Mouse (Mus musculus): ENCODE results near the gene Bivm.

The Bivm gene

GRCm38 (mm10) chr1:44118239-44119054 is at the start of gene Bivm, which contains the start of gene Kdelc1:
Bivm (plus strand) TSS chr1:44118957.
Kdelc1 (minus strand) TSS chr1:44118808.
- DNase-seq (ENCODE audit: low read depth) = peak; percentile 86

GRCm38 (mm10) chr1:44101448-44102225 is 17.1 kb upstream of the Bivm start:
- DNase-seq (ENCODE audit: low read depth) = peak; percentile 49

GRCm38 (mm10) chr1:44102259-44102717 is 16.5 kb upstream of the Bivm start, which contains the start of gene Tex30:
Tex30 (minus strand) TSS chr1:44102441.
- DNase-seq (ENCODE audit: low read depth) = peak; percentile 91

DNA sequence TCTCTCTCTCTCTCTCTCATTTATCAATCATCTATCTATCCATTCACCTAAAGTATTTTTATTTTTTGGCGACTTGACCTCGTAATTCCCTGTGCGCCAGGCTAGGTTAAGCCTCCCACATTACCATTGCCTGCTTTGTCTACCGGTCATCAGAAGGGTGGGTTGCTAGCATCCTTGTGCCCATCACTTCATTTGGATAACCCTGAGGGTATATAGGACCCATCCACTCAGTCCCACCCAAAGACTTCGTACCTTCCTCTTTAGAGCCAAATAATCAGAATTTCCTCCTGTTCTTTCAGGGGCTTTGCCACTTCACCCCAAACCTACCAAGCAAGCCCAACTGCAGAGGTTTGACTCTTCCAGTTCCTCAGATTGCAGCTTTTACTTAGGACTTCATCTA is 15.8 kb upstream of the Bivm start:
- DNase-seq (ENCODE audit: low read depth) = no peak

GRCm38 (mm10) chr1:44117571-44117970 is 1.2 kb upstream of the Bivm start:
- peak; percentile 31 for DNase-seq (ENCODE audit: low read depth)

DNA sequence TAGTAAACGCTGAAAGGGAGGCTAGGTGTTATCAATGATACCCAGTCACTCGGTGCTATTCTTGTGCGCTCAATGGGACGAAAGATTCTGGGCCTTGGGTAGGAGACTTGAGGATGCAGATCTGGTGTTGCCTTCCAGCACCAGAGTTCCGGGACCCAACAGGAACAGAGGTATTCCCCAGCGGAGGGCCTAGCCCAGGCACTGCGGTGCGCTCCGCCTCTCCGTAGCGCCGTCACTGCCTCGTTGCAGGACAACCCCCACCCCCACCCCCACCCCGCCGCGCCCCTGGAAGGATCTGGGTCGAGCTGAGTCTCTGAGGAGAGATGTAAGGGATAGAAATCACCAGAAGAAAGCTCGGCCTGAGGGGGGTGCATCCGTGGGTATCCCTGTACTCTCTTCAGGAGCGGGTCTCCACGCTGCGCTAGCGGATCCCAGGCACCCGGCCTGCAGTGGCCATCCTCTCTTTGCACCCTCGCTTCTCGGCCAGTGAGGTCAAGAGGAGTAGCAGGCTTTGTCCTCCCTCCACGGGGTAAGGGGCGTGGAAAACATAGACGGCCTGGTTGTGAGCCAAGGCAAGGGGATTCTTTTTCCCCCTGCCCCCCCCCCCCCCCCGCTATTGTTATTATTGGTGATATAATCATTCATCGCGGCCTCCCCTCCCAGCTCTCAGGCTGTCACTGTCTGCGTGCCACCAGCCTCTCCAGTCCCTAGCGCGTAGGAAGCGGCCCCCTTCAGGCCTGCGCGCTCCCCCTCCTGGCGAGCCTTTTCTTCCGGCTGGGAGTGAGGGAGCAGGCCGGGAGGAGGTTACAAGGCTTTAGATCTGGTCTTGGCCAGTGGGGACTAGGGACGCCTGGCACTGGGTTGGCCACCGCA is 680 bp downstream of the Bivm start:
- peak; percentile 60 for DNase-seq (ENCODE audit: low read depth)

- no peak for DNase-seq (ENCODE audit: low read depth)
Observed at GRCm38 (mm10) chr1:44120074-44120406, 1.3 kb downstream of the Bivm start.

GRCm38 (mm10) chr1:44122256-44122655 is 3.5 kb downstream of the Bivm start:
- DNase-seq (ENCODE audit: low read depth) = no peak

DNA sequence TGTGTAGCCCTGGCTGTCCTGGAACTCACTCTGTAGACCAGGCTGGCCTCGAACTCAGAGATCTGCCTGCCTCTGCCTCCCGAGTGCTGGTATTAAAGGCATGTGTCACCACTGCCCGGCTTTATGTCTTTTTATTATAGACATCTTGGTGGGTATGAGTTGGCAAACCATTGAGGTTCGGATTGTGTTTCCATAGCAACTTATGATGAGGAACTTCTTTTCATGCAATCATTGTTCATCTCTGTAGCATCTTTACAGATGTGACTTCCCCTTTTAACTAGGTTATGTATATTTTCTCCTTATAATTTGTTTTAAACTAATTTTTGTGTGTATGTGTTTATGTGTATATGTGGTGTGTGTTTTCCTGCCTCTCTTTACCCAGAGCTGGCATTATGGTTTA is 6.8 kb downstream of the Bivm start:
- no peak for DNase-seq (ENCODE audit: low read depth)

DNA sequence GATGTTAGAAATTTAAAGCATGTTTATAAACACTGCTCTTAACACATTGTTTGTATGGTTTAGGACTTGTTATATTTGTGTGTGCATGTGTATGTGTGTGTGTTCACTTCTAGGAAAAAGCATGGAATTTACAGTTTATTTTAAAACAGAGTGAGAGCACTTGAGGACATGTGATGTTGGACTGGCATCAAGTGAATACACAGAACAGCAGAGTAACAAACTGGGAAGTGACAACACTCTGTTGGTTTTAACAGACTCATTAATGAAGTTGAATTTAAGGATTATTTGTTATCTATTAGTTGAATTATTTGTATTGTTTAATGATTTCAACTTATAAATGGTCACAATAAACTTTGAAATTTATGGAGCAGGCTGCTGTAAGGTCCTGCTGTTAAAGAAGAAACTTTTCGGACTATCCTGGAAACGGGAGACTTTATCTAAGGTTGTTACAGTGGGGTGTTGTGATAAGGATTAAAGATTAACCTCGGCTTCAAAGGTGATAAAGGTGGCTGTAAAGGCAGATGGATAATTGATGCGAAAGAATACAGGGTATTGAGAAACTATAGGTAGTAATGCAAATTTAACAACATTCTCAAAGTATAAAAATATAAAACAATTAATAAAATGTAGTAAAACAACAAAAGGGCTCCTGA is 11.3 kb downstream of the Bivm start:
- no peak for DNase-seq (ENCODE audit: low read depth)

GRCm38 (mm10) chr1:44140232-44140631 is 21.5 kb downstream of the Bivm start:
- no peak for DNase-seq (ENCODE audit: low read depth)

DNA sequence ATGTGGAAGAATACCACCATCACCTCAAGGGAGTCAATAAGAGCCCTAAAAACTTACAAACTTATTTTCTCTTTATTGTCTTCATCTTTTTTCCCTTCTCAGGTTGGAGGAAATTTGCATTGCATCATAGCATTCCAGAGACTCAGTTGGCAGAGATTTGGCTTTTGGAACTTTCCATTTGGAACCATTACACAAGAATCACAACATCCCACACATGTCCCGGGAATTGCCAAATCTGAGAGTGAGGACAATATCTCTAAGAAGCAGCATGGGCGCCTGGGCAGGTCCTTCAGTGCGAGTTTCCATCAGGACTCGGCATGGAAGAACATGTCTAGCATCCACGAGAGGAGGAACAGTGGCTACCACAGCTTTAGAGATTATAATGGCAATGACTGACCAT is 24.0 kb downstream of the Bivm start:
- DNase-seq (ENCODE audit: low read depth) = no peak

- DNase-seq (ENCODE audit: low read depth) = peak; percentile 84
Observed at GRCm38 (mm10) chr1:44147563-44148381, 29.0 kb downstream of the Bivm start, which contains the start of gene Ercc5. Ercc5 (plus strand) TSS chr1:44147744.

GRCm38 (mm10) chr1:44148706-44149105 is 29.9 kb downstream of the Bivm start:
- DNase-seq (ENCODE audit: low read depth) = peak; percentile 21

DNA sequence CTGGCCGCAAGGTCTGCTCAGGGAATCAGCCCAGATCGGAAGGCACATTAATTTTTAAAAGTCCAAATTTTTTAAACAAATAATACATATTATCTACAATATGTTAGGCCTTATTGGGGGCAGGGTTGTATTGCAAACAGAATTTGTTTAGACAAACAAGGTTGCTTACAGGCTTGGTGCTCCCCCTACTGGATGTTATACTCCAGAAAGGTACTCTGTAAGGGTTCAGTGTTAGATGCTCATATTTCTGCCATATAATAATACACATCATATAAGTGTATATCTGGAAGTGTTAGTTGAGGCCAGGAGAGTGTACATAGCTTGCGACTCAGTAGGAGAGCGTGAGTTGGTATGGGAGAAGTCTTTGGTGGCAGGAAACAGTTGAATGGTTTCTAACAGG is 36.5 kb downstream of the Bivm start:
- peak; percentile 32 for DNase-seq (ENCODE audit: low read depth)

DNA sequence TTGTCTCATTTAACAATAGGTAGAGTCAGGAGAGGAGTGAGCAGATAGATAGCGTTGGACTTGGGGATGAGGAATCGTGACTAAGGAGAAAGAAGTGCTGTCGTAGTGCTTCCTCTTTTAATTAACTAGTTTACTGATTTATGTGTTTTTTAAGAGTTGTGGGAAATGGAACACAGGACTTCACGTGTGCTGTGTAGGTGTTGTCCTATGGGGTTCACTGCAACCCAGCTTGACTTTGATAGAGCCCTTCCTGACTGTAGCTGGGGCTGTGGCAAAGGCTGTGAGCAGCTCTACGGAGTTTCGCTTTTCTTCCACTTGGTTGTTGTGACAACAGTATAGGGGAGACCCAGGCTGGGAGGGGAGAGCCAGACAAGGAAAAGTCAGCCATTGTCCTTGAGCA is 39.6 kb downstream of the Bivm start:
- no peak for DNase-seq (ENCODE audit: low read depth)

GRCm38 (mm10) chr1:44161818-44162217 is 43.1 kb downstream of the Bivm start:
- no peak for DNase-seq (ENCODE audit: low read depth)

DNA sequence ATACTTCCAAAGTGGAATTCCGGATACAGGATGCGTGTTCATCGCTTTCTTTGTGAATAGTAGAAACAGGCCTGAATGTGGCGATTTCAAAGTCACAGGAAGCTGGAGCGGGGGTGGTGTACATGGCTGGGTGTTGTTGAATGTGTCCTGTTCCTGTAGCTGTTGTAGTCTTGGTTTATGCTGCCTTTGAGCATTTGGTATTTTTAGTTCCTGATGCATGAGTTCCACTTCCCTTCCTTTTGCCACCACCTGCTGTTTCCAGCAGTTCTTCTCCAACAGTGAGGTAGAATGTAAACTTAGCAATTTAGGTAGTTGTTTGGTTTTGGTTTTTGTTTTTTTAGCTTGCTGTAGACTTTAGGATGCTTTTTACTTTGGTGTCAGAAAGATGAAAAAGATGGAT is 43.6 kb downstream of the Bivm start:
- DNase-seq (ENCODE audit: low read depth) = no peak

DNA sequence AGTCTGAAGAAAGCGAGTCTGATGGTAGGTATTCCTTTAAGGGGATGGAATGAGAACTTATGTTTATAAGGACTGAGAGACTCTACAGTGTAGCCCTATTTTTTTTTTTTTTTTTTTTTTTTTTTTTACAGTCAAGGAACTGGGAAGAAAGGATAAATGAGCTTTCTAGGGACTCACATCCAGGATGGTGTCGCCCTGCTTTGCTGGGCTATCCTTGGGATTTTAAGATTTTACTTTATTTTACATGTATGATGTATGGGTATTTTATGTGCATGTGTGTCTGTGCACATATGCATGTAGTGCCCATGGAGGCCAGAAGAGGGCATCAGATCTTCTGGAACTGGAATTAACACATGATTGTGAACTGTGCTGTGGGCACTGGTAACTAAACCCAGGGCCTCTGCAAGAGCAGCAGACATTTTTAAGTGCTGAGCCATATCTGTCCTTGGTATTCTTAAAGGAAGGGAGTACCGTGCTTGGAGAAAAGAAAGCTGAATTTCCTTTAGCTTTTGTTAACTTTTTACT is 49.2 kb downstream of the Bivm start:
- DNase-seq (ENCODE audit: low read depth) = no peak

GRCm38 (mm10) chr1:44172656-44173055 is 53.9 kb downstream of the Bivm start:
- DNase-seq (ENCODE audit: low read depth) = no peak

Measured in c-Kit-positive CD71-positive TER-119-negative erythroid progenitor cells, embryonic 14.5 days (primary cell).